Mouse (Mus musculus) limb, embryonic 11.5 days (tissue): ENCODE results near the gene Macrod1. TPM values are rescaled to one million over a fixed set of nuclear protein-coding genes. Genes with fewer than 3 reads are reported as not detected.

Experiments
- ATAC-seq: fragments of 200-750 bp; cut with Nextera tagmentation; 2 replicates; pipeline ENCODE4 v1.8.0; 2017; ENCODE audit warnings: low read depth; ENCODE audit not compliant: insufficient number of reproducible peaks, low FRiP score, low TSS enrichment
- DNase-seq: peaks from one replicate; pipeline ENCODE4 v3.0.0-alpha.2; 2015; ENCODE audit warnings: low spot score
- H3K27ac ChIP-seq: fragments of 300-500 bp; sonication (generic); replicated peaks from 2 replicates; pipeline ENCODE4 v1.5.1; 2014; ENCODE audit warnings: low read depth, mild to moderate bottlenecking, low read length
- H3K27me3 ChIP-seq: fragments of 300-500 bp; sonication (generic); 2 replicates; pipeline ENCODE4 v1.6.1; 2014; ENCODE audit warnings: mild to moderate bottlenecking, low read length, mixed read lengths; ENCODE audit not compliant: control insufficient read depth, insufficient read depth
- H3K36me3 ChIP-seq: fragments of 300-500 bp; sonication (generic); 2 replicates; pipeline ENCODE4 v1.6.1; 2014; ENCODE audit warnings: mild to moderate bottlenecking, low read length, moderate library complexity, mixed read lengths; ENCODE audit not compliant: control insufficient read depth, insufficient read depth
- H3K4me1 ChIP-seq: fragments of 300-500 bp; sonication (generic); 2 replicates; pipeline ENCODE4 v1.6.1; 2014; ENCODE audit warnings: low read length, mixed read lengths; ENCODE audit not compliant: control insufficient read depth, insufficient read depth
- H3K4me2 ChIP-seq: fragments of 300-500 bp; sonication (generic); 2 replicates; pipeline ENCODE4 v1.6.1; 2014; ENCODE audit warnings: low read depth, mild to moderate bottlenecking, moderate library complexity; ENCODE audit not compliant: severe bottlenecking
- H3K4me3 ChIP-seq: fragments of 300-500 bp; sonication (generic); 2 replicates; pipeline ENCODE4 v1.5.1; 2014; ENCODE audit warnings: low read depth, low read length
- H3K9ac ChIP-seq: fragments of 300-500 bp; sonication (generic); 2 replicates; pipeline ENCODE4 v1.6.1; 2014; ENCODE audit warnings: mild to moderate bottlenecking, low read length
- H3K9me3 ChIP-seq: fragments of 300-500 bp; sonication (generic); 2 replicates; pipeline ENCODE4 v1.6.1; 2016; ENCODE audit warnings: low read length; ENCODE audit not compliant: control insufficient read depth
- WGBS: fragments of 180-500 bp; shearing (Covaris S2); extraction: QIAGEN DNeasy Blood & Tissue Kit; methylation state at CpG from one replicate; pipeline ENCODE4 v1.1.7; 2014; 5-methylcytosine and 5-hydroxymethylcytosine counted together
- polyA plus RNA-seq: library from polyadenylated mRNA; unstranded; fragments of >200 nt; fragmentation: Nextera tagmentation; extraction: Ambion mirVana; gene quantifications from 2 replicates; pipeline ENCODE4 v1.2.1, GENCODE M21; 2014

Macrod1 gene
- polyA plus RNA-seq, 1 experiment from 2014 or later: 4.1 TPM

- 41% methylated on average over 6 of the region's 6 CpGs for WGBS
Observed at GRCm38 (mm10) chr19:7191639-7192038, 135.0 kb downstream of the Macrod1 start.

DNA sequence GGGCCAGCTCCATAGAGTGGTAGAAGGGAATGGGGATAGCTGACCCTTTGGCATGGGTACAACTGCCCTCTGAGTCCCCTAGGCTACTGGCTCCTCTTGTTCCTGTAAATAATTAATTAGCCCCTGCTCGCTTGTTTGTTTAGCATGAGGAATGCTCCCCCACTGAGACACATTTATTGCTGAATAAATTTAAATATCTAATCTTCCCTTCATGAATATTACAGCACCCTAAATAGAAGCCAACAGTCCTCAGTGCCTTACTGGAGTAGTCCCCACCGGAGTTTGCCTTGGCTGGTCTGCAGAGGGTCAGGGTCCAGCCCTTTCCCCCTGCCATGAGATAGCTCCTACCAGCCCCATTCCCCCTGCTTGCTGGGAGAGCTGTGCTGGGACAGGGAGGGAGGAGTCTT is 136.0 kb downstream of the Macrod1 start:
- H3K4me2 ChIP-seq: no peak overlapping the region
- H3K9me3 ChIP-seq: no peaks in the 10 kb centered on the region
- peaks cover 14% of the 10 kb centered on the region for H3K4me1 ChIP-seq
- H3K4me3 ChIP-seq: no peak overlapping the region
- ATAC-seq (no peak), DNase-seq (no peak)
- WGBS: 56% methylated on average over 2 of the region's 2 CpGs
- no peaks in the 10 kb centered on the region for H3K36me3 ChIP-seq
- H3K27me3 ChIP-seq: peaks cover 4% of the 10 kb centered on the region; the same call in 1 of the 2 replicates
- H3K9ac ChIP-seq: no peak overlapping the region
- no peak overlapping the region for H3K27ac ChIP-seq

More at GRCm38 (mm10) chr19:7191639-7192038, 135.0 kb downstream of the Macrod1 start:
- H3K4me2 ChIP-seq: no peak overlapping the region
- ATAC-seq (no peak), DNase-seq (no peak)
- no peaks in the 10 kb centered on the region for H3K36me3 ChIP-seq
- H3K4me3 ChIP-seq: no peak overlapping the region
- H3K27ac ChIP-seq: no peak overlapping the region
- H3K9ac ChIP-seq: no peak overlapping the region
- H3K27me3 ChIP-seq: peaks cover 4% of the 10 kb centered on the region; the same call in 1 of the 2 replicates
- peaks cover 11% of the 10 kb centered on the region for H3K4me1 ChIP-seq
- H3K9me3 ChIP-seq: no peaks in the 10 kb centered on the region

- no peak overlapping the region; the same call in 1 of the 2 replicates for H3K4me2 ChIP-seq
- ATAC-seq (peak; percentile 27; the same call in 1 of the 2 replicates), DNase-seq (peak; percentile 82)
- no peak overlapping the region for H3K27ac ChIP-seq
- 16% methylated on average over 33 of the region's 33 CpGs for WGBS
- H3K27me3 ChIP-seq: no peaks in the 10 kb centered on the region
- H3K4me1 ChIP-seq: peaks cover 18% of the 10 kb centered on the region
- no peaks in the 10 kb centered on the region for H3K9me3 ChIP-seq
- H3K9ac ChIP-seq: no peak overlapping the region
- H3K36me3 ChIP-seq: peaks cover 27% of the 10 kb centered on the region
- H3K4me3 ChIP-seq: no peak overlapping the region
Observed at GRCm38 (mm10) chr19:7195900-7196728, 139.5 kb downstream of the Macrod1 start.

- peak; percentile 67 for ATAC-seq
- Histone ChIP-seq H3K27ac (no peak overlapping the region), H3K4me2 (0 out of 2 replicates have a peak overlapping the region, but pooled peaks have one; percentile 20), H3K36me3 (peaks cover 28% of the 10 kb centered on the region), H3K27me3 (no peaks in the 10 kb centered on the region), H3K4me1 (peaks cover 16% of the 10 kb centered on the region), H3K4me3 (no peak overlapping the region), H3K9me3 (no peaks in the 10 kb centered on the region), H3K9ac (no peak overlapping the region)
- peak; percentile 79 for DNase-seq
- WGBS: 14% methylated on average over 17 of the region's 17 CpGs
Observed at GRCm38 (mm10) chr19:7196741-7197270, 140.2 kb downstream of the Macrod1 start.

DNA sequence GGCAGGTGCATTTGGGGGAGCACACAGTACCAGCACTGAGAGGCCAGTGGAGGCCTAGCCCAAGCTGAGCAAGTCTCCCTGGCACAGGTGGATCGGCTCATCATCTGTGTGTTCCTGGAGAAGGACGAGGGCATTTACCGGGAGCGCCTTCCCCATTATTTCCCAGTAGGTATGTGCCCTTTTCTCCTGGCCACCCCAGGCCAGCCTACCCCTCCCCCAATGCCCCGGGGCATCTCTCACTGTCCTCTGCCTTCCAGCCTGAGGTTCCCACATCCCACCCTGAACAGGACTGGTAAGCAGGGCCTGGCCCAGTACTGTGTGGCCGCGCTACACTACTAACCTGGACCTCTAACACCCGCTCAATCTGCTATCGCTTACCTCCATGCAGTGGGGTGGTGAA is 140.8 kb downstream of the Macrod1 start:
- no peak overlapping the region for H3K9ac ChIP-seq
- peak; percentile 41; the same call in 1 of the 2 replicates for ATAC-seq
- WGBS: 84% methylated on average over 9 of the region's 9 CpGs
- H3K9me3 ChIP-seq: no peaks in the 10 kb centered on the region
- H3K4me3 ChIP-seq: no peak overlapping the region
- H3K27me3 ChIP-seq: no peaks in the 10 kb centered on the region
- peaks cover 15% of the 10 kb centered on the region for H3K4me1 ChIP-seq
- no peak overlapping the region for H3K4me2 ChIP-seq
- H3K27ac ChIP-seq: no peak overlapping the region
- H3K36me3 ChIP-seq: peaks cover 31% of the 10 kb centered on the region
- peak; percentile 32 for DNase-seq

GRCm38 (mm10) chr19:7199089-7199488 is 142.5 kb downstream of the Macrod1 start:
- no peak overlapping the region for H3K9ac ChIP-seq
- no peak overlapping the region for H3K4me2 ChIP-seq
- H3K27me3 ChIP-seq: no peaks in the 10 kb centered on the region
- WGBS: 97% methylated on average over 13 of the region's 13 CpGs
- DNase-seq (no peak), ATAC-seq (no peak)
- no peak overlapping the region for H3K27ac ChIP-seq
- peaks cover 43% of the 10 kb centered on the region for H3K36me3 ChIP-seq
- no peaks in the 10 kb centered on the region for H3K9me3 ChIP-seq
- H3K4me3 ChIP-seq: no peak overlapping the region
- H3K4me1 ChIP-seq: peaks cover 14% of the 10 kb centered on the region

DNA sequence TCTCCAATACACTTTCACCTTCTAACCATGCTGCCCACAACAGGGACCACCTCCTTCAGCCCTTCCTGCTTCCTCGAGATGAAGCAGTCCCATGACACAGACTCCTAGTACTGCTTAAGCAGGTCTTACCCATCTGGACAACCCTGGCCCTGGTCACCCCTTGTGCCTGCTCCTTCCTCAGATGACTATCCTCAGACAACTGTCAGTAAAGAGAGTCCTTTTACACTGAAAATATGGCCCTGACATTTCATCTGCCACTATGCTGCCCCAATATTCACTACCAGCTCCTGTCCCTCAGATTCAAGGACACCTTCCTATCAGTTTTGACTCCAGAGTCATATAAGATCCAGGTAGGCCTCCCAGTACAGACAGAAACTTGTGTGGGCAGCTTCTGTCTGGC is 143.8 kb downstream of the Macrod1 start:
- Histone ChIP-seq H3K4me1 (peaks cover 23% of the 10 kb centered on the region), H3K27ac (no peak overlapping the region), H3K4me2 (no peak overlapping the region), H3K27me3 (no peaks in the 10 kb centered on the region), H3K9ac (no peak overlapping the region), H3K36me3 (peaks cover 43% of the 10 kb centered on the region), H3K9me3 (no peaks in the 10 kb centered on the region), H3K4me3 (no peak overlapping the region)
- DNase-seq: no peak
- ATAC-seq: no peak
- WGBS: 65% methylated on average over 1 of the region's 1 CpGs

- no peak for DNase-seq
- H3K4me2 ChIP-seq: peak overlapping the region; percentile 65
- peak overlapping the region; percentile 82 for H3K4me3 ChIP-seq
- H3K9ac ChIP-seq: peak overlapping the region; percentile 19; the same call in 1 of the 2 replicates
- H3K27me3 ChIP-seq: no peaks in the 10 kb centered on the region
- WGBS: 79% methylated on average over 2 of the region's 2 CpGs
- H3K9me3 ChIP-seq: no peaks in the 10 kb centered on the region
- ATAC-seq: no peak
- H3K27ac ChIP-seq: no peak overlapping the region
- peaks cover 15% of the 10 kb centered on the region for H3K4me1 ChIP-seq
- H3K36me3 ChIP-seq: peaks cover 27% of the 10 kb centered on the region
Observed at GRCm38 (mm10) chr19:7204898-7205297, 148.3 kb downstream of the Macrod1 start.
